Mouse (Mus musculus): Measurements from ENCODE around the gene Tmtc2. TPM values are rescaled to one million over a fixed set of nuclear protein-coding genes. Genes with fewer than 3 reads are reported as not detected.

The Tmtc2 gene
- polyA plus RNA-seq, 1 experiment: not detected

- Histone ChIP-seq H3K4me1 (ENCODE audit: control insufficient read depth, insufficient read depth, low read length) (peaks cover 2% of the 10 kb centered on the region; the same call in 1 of the 2 replicates), H3K27ac (ENCODE audit: insufficient read depth, low read depth, low read length) (no peak overlapping the region), H3K4me3 (ENCODE audit: insufficient read depth, low read depth, low read length) (no peak overlapping the region)
- TF ChIP-seq POLR2A (IDR thresholded peaks at IDR 0.05; ENCODE audit: insufficient read depth, low read depth, low read length): no peak
- no peak for TF ChIP-seq CTCF (IDR thresholded peaks at IDR 0.05; ENCODE audit: insufficient read depth, low read depth, low read length)
- WGBS: 68% methylated on average over 7 of the region's 7 CpGs
Observed at GRCm38 (mm10) chr10:105427625-105428024, 146.6 kb downstream of the Tmtc2 start.

GRCm38 (mm10) chr10:105425052-105425451 lies 149.2 kb downstream of the Tmtc2 start:
- 40% methylated on average over 1 of the region's 1 CpGs for WGBS
- H3K4me1 ChIP-seq (ENCODE audit: control insufficient read depth, insufficient read depth, low read length): peaks cover 2% of the 10 kb centered on the region; the same call in 1 of the 2 replicates
- no peak overlapping the region for H3K27ac ChIP-seq (ENCODE audit: insufficient read depth, low read depth, low read length)
- TF ChIP-seq CTCF (IDR thresholded peaks at IDR 0.05; ENCODE audit: insufficient read depth, low read depth, low read length) (no peak), POLR2A (IDR thresholded peaks at IDR 0.05; ENCODE audit: insufficient read depth, low read depth, low read length) (no peak)
- H3K4me3 ChIP-seq (ENCODE audit: insufficient read depth, low read depth, low read length): no peak overlapping the region

- Histone ChIP-seq H3K4me3 (ENCODE audit: insufficient read depth, low read depth, low read length) (no peak overlapping the region), H3K27ac (ENCODE audit: insufficient read depth, low read depth, low read length) (no peak overlapping the region), H3K4me1 (ENCODE audit: control insufficient read depth, insufficient read depth, low read length) (peaks cover 2% of the 10 kb centered on the region; the same call in 1 of the 2 replicates)
- TF ChIP-seq CTCF (IDR thresholded peaks at IDR 0.05; ENCODE audit: insufficient read depth, low read depth, low read length) (no peak), POLR2A (IDR thresholded peaks at IDR 0.05; ENCODE audit: insufficient read depth, low read depth, low read length) (no peak)
- WGBS: 78% methylated on average over 3 of the region's 3 CpGs
Observed at GRCm38 (mm10) chr10:105423187-105423586, 151.1 kb downstream of the Tmtc2 start.

GRCm38 (mm10) chr10:105417845-105418383 lies 156.3 kb downstream of the Tmtc2 start:
- no peak overlapping the region for H3K27ac ChIP-seq (ENCODE audit: insufficient read depth, low read depth, low read length)
- 80% methylated on average over 15 of the region's 15 CpGs for WGBS

GRCm38 (mm10) chr10:105416601-105417000 lies 157.7 kb downstream of the Tmtc2 start:
- H3K4me1 ChIP-seq (ENCODE audit: control insufficient read depth, insufficient read depth, low read length): no peaks in the 10 kb centered on the region
- TF ChIP-seq CTCF (IDR thresholded peaks at IDR 0.05; ENCODE audit: insufficient read depth, low read depth, low read length) (no peak), POLR2A (IDR thresholded peaks at IDR 0.05; ENCODE audit: insufficient read depth, low read depth, low read length) (no peak)
- no peak overlapping the region for H3K27ac ChIP-seq (ENCODE audit: insufficient read depth, low read depth, low read length)
- 94% methylated on average over 4 of the region's 4 CpGs for WGBS
- no peak overlapping the region for H3K4me3 ChIP-seq (ENCODE audit: insufficient read depth, low read depth, low read length)

More at GRCm38 (mm10) chr10:105417845-105418383, 156.3 kb downstream of the Tmtc2 start:
- Histone ChIP-seq H3K4me3 (ENCODE audit: insufficient read depth, low read depth, low read length) (no peak overlapping the region), H3K4me1 (ENCODE audit: control insufficient read depth, insufficient read depth, low read length) (no peaks in the 10 kb centered on the region)
- no peak for TF ChIP-seq CTCF (IDR thresholded peaks at IDR 0.05; ENCODE audit: insufficient read depth, low read depth, low read length)
- no peak for TF ChIP-seq POLR2A (IDR thresholded peaks at IDR 0.05; ENCODE audit: insufficient read depth, low read depth, low read length)

GRCm38 (mm10) chr10:105405856-105406527 lies 168.3 kb downstream of the Tmtc2 start:
- 97% methylated on average over 4 of the region's 4 CpGs for WGBS
- Histone ChIP-seq H3K4me1 (ENCODE audit: control insufficient read depth, insufficient read depth, low read length) (peaks cover 4% of the 10 kb centered on the region), H3K4me3 (ENCODE audit: insufficient read depth, low read depth, low read length) (no peak overlapping the region), H3K27ac (ENCODE audit: insufficient read depth, low read depth, low read length) (no peak overlapping the region)
- no peak for TF ChIP-seq POLR2A (IDR thresholded peaks at IDR 0.05; ENCODE audit: insufficient read depth, low read depth, low read length)
- TF ChIP-seq CTCF (IDR thresholded peaks at IDR 0.05; ENCODE audit: insufficient read depth, low read depth, low read length): no peak

- WGBS: 80% methylated on average over 3 of the region's 3 CpGs
Observed at GRCm38 (mm10) chr10:105403931-105404330, 170.3 kb downstream of the Tmtc2 start.

GRCm38 (mm10) chr10:105402481-105402779 lies 171.8 kb downstream of the Tmtc2 start:
- Histone ChIP-seq H3K4me1 (ENCODE audit: control insufficient read depth, insufficient read depth, low read length) (peaks cover 4% of the 10 kb centered on the region), H3K4me3 (ENCODE audit: insufficient read depth, low read depth, low read length) (no peak overlapping the region), H3K27ac (ENCODE audit: insufficient read depth, low read depth, low read length) (no peak overlapping the region)
- TF ChIP-seq CTCF (IDR thresholded peaks at IDR 0.05; ENCODE audit: insufficient read depth, low read depth, low read length): no peak
- no peak for TF ChIP-seq POLR2A (IDR thresholded peaks at IDR 0.05; ENCODE audit: insufficient read depth, low read depth, low read length)
- 35% methylated on average over 5 of the region's 5 CpGs for WGBS

More at GRCm38 (mm10) chr10:105403931-105404330, 170.3 kb downstream of the Tmtc2 start:
- TF ChIP-seq CTCF (IDR thresholded peaks at IDR 0.05; ENCODE audit: insufficient read depth, low read depth, low read length): no peak
- no peak for TF ChIP-seq POLR2A (IDR thresholded peaks at IDR 0.05; ENCODE audit: insufficient read depth, low read depth, low read length)
- Histone ChIP-seq H3K4me1 (ENCODE audit: control insufficient read depth, insufficient read depth, low read length) (peaks cover 4% of the 10 kb centered on the region), H3K4me3 (ENCODE audit: insufficient read depth, low read depth, low read length) (no peak overlapping the region), H3K27ac (ENCODE audit: insufficient read depth, low read depth, low read length) (no peak overlapping the region)

- Histone ChIP-seq H3K4me3 (ENCODE audit: insufficient read depth, low read depth, low read length) (no peak overlapping the region), H3K27ac (ENCODE audit: insufficient read depth, low read depth, low read length) (no peak overlapping the region), H3K4me1 (ENCODE audit: control insufficient read depth, insufficient read depth, low read length) (peaks cover 4% of the 10 kb centered on the region)
- TF ChIP-seq POLR2A (IDR thresholded peaks at IDR 0.05; ENCODE audit: insufficient read depth, low read depth, low read length): no peak
- no peak for TF ChIP-seq CTCF (IDR thresholded peaks at IDR 0.05; ENCODE audit: insufficient read depth, low read depth, low read length)
- WGBS: 53% methylated on average over 11 of the region's 11 CpGs
Observed at GRCm38 (mm10) chr10:105401754-105402480, 172.3 kb downstream of the Tmtc2 start.

Measured in olfactory bulb, adult 2 months (tissue).